Mouse (Mus musculus) G1E (cell line): ENCODE measurements at regions not wholly inside any gene's neighbourhood (a gene's known extent, or its start where the extent isn't known, plus 50 kb on each side); places are given as distances from the start of the nearest gene placed in this dataset.
A peak's percentile ranks its signal among the peaks of the same experiment; 100 is the strongest.

Source experiments
- ATAC-seq: 2 replicates; pipeline ENCODE4 v1.8.0; 2016; ENCODE audit warnings: mild to moderate bottlenecking; ENCODE audit not compliant: insufficient number of reproducible peaks, poor library complexity, low FRiP score, severe bottlenecking; ENCODE audit errors: extremely low read depth
- DNase-seq: peaks from one replicate; pipeline ENCODE4 v3.0.0; 2012; ENCODE audit warnings: low spot score
- H3K27me3 ChIP-seq: 2 replicates; pipeline ENCODE4 v1.6.1; 2012; ENCODE audit warnings: mild to moderate bottlenecking, low read length, inconsistent platforms; ENCODE audit not compliant: insufficient read depth
- H3K36me3 ChIP-seq: replicated peaks from 2 replicates; pipeline ENCODE3; 2012; ENCODE audit warnings: mild to moderate bottlenecking, inconsistent platforms
- H3K4me1 ChIP-seq: 2 replicates; pipeline ENCODE4 v1.6.1; 2012; ENCODE audit warnings: low read depth, low read length, inconsistent platforms, mixed read lengths; ENCODE audit not compliant: insufficient read depth
- H3K4me3 ChIP-seq: 2 replicates; pipeline ENCODE4 v1.5.1; 2012; ENCODE audit warnings: low read depth, mild to moderate bottlenecking, inconsistent platforms, low read length, moderate library complexity, mixed read lengths
- H3K9me3 ChIP-seq: replicated peaks from 2 replicates; pipeline ENCODE4 v1.6.1; 2012; ENCODE audit warnings: inconsistent platforms
- CTCF ChIP-seq: IDR thresholded peaks from 2 replicates; pipeline ENCODE4 v1.5.1; 2012; ENCODE audit warnings: low read depth, low read length, inconsistent platforms, mixed read lengths
- GATA1 ChIP-seq: IDR thresholded peaks from 2 replicates; pipeline ENCODE4 v1.6.1; 2012; ENCODE audit warnings: borderline replicate concordance, low read length, inconsistent platforms, mixed read lengths
- GATA2 ChIP-seq: IDR thresholded peaks from 2 replicates; pipeline ENCODE4 v1.6.1; 2012; ENCODE audit warnings: low read depth, low read length, inconsistent platforms, borderline replicate concordance
- POLR2AphosphoS5 ChIP-seq: IDR thresholded peaks from 2 replicates; pipeline ENCODE4 v1.6.1; 2012; ENCODE audit warnings: low read depth, low read length, inconsistent platforms; ENCODE audit not compliant: insufficient replicate concordance
- TAL1 ChIP-seq: conservative IDR thresholded peaks from 2 replicates; pipeline ENCODE4 v1.6.1; 2012; ENCODE audit warnings: low read depth, low read length, inconsistent platforms, mixed read lengths

DNA sequence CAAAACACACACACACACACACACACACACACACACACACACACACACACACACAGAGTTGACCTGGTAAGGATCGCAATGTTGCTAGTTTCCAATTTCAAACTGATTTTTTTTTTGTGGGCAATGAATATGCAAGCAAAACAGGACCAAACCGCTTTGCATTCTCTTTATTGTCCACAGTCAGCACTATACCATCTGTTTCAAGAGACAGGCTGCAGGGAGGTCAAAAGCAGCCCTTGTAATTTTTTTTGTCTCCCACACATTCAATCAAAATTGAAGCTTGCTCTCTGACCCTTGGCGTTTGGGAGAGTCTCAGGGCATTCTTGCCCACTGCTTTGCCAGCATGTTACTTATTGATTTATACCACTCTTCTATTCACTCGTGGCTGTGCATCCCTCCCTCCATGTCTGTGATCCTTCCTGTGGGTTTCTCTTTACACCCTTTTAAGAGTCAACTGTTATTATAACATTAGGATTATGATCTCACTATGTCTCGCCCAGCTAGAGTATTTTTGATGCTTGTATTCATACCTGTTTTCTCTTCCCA is 110.1 kb downstream of the S1pr1 start:
- H3K9me3 ChIP-seq, result no peaks in the 10 kb centered on the region
- DNase-seq (no peak), ATAC-seq (no peak)
- H3K36me3 ChIP-seq, result no peaks in the 10 kb centered on the region
- TF ChIP-seq CTCF (no peak), POLR2AphosphoS5 (no peak), GATA1 (no peak), TAL1 (no peak), GATA2 (no peak)
- H3K27me3 ChIP-seq, result peaks cover 10% of the 10 kb centered on the region; the same call in 1 of the 2 replicates
- H3K4me1 ChIP-seq, result no peaks in the 10 kb centered on the region
- H3K4me3 ChIP-seq, result no peak overlapping the region

DNA sequence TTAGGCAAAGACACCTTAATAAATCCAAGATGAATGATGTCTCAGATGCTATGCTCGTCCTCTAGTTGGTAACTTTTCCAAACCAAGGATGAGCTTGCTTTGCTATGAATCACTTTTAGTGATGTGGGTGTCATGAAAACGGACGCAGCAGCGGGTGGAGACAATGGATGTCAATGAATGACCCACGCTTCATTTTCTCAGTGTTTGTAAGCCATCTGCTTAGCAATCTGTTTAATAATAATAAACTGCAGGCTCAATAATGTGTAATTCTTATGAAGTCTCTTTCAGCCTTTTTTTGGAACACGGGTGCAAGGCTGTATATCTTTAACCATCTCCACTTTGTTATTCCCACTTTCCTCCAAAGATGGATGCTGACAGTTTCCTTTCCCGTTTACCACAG is 110.6 kb downstream of the S1pr1 start:
- Histone ChIP-seq H3K36me3 (no peaks in the 10 kb centered on the region), H3K4me3 (no peak overlapping the region), H3K27me3 (peaks cover 13% of the 10 kb centered on the region; the same call in 1 of the 2 replicates), H3K9me3 (no peaks in the 10 kb centered on the region), H3K4me1 (no peaks in the 10 kb centered on the region)
- TF ChIP-seq GATA2 (no peak), CTCF (no peak), TAL1 (no peak), POLR2AphosphoS5 (no peak), GATA1 (no peak)
- DNase-seq (no peak), ATAC-seq (no peak)

DNA sequence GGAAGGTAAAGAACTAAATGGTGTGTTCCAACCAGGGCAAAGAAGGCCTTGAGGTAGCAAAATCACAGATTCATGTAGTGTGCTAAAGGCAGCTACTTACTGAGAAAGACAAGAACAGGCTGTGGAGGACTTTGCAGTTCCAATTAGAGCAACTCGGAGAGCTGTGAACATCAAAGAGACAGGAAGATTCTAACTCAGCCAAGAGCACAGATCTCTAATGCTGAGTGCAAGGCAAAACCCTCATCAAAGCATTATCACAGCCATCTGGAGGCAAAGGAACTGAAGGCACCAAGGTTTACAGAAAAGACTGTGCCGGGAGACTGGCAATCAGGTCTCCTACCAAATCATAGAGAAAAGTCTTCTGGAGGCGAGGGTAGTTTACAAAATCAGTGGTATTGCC is 111.1 kb downstream of the S1pr1 start:
- peaks cover 16% of the 10 kb centered on the region; the same call in 1 of the 2 replicates for H3K27me3 ChIP-seq
- H3K4me3 ChIP-seq, result no peak overlapping the region
- H3K9me3 ChIP-seq, result no peaks in the 10 kb centered on the region
- no peak for ATAC-seq
- no peak for TF ChIP-seq GATA1
- no peak for TF ChIP-seq GATA2
- no peak for TF ChIP-seq TAL1
- TF ChIP-seq POLR2AphosphoS5, result no peak
- TF ChIP-seq CTCF, result no peak
- no peaks in the 10 kb centered on the region for H3K36me3 ChIP-seq
- no peak for DNase-seq
- no peaks in the 10 kb centered on the region for H3K4me1 ChIP-seq

DNA sequence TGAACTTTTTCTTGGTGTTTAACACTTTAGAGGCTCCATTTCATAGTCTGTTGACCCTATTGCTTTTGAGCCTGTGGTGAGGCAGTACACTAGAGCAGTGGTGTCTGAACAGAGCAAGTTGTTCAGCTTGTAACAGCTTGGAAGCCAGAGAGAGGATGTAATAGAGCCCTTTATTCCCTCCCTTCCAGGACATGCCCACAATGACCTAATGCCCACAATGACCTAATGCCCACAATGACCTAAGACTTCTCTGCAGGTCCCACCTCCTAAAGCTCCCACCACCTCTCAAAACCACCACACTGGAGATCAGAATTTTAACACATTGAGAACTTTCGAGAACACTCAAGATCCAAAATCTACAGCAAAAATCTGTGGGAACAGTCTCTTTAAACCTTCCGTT is 115.6 kb downstream of the S1pr1 start:
- Histone ChIP-seq H3K4me3 (no peak overlapping the region), H3K27me3 (peaks cover 15% of the 10 kb centered on the region; the same call in 1 of the 2 replicates), H3K9me3 (no peaks in the 10 kb centered on the region), H3K4me1 (no peaks in the 10 kb centered on the region), H3K36me3 (no peaks in the 10 kb centered on the region)
- ATAC-seq (no peak), DNase-seq (no peak)
- TF ChIP-seq GATA2 (no peak), CTCF (no peak), POLR2AphosphoS5 (no peak), TAL1 (no peak), GATA1 (no peak)

DNA sequence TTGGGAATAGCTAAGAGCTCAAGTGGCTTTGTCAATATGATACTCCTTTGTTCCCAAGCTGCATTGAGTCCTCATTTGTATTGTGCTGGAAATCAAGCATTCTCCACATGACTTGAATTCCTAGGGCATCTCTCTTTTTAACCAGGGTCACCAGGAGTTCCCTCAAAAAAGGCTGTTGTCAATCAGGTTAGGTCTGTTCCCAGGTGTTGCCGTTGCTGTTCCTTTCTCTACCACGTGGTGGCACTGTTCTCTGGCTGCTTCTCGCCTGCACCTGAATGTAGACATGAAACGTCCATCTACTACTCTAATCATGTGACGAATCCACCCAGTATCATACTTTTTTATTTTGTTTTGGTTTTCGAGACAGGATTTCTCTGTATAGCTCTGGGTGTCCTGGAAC is 118.3 kb downstream of the S1pr1 start:
- Histone ChIP-seq H3K27me3 (peaks cover 18% of the 10 kb centered on the region; the same call in 1 of the 2 replicates), H3K36me3 (no peaks in the 10 kb centered on the region), H3K4me1 (no peaks in the 10 kb centered on the region), H3K4me3 (no peak overlapping the region), H3K9me3 (no peaks in the 10 kb centered on the region)
- ATAC-seq (peak; percentile 74), DNase-seq (peak; percentile 14)
- TF ChIP-seq CTCF (peak; percentile 99), GATA2 (no peak), POLR2AphosphoS5 (no peak), TAL1 (no peak)

DNA sequence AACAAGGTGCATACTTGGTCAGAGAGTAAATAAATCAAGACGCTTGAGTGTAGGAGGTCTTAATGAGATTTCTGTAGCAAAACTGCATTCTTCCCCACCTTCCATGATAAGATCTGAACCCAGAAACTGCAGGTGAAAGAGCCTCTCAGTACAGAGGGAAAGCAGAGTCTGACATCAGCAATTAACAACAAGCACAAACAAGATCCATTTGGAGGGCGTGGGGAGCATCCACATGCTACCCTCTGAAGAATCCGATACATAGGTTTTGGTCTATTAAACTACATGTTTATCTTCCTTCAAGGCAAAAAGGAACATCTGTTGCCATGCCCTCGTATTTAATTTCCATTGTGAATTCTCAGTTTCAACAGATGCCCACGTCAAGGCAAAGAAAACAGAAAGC is 124.2 kb downstream of the S1pr1 start:
- ATAC-seq, result no peak
- DNase-seq, result no peak
- no peaks in the 10 kb centered on the region for H3K9me3 ChIP-seq
- H3K4me1 ChIP-seq, result no peaks in the 10 kb centered on the region
- no peak overlapping the region for H3K4me3 ChIP-seq
- peaks cover 3% of the 10 kb centered on the region; the same call in 1 of the 2 replicates for H3K27me3 ChIP-seq
- no peak for TF ChIP-seq CTCF
- no peak for TF ChIP-seq GATA2
- H3K36me3 ChIP-seq, result no peaks in the 10 kb centered on the region

DNA sequence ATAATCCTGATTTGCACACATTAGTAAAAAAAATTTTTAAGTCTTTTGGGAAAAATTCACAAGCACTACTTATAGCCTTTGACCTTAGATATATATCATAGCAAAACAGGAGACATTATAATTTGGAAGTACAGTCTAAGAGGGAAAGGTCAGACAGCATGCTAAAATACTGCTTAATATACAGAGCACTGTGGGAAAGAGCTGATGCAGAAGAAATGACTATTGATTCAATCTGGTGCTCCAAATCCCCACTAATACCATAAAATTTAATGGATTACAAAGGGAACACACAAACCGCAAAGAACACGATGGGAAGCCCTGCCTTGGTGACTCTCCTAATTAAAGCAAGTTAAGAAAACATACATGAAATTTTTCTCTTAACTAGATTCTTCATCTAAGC is 126.3 kb downstream of the S1pr1 start:
- DNase-seq (no peak), ATAC-seq (no peak)
- no peaks in the 10 kb centered on the region for H3K36me3 ChIP-seq

More for the DNA sequence above, 126.3 kb downstream of the S1pr1 start:
- H3K9me3 ChIP-seq, result no peaks in the 10 kb centered on the region
- no peaks in the 10 kb centered on the region for H3K4me1 ChIP-seq
- peaks cover 5% of the 10 kb centered on the region; the same call in 1 of the 2 replicates for H3K27me3 ChIP-seq
- TF ChIP-seq GATA1 (no peak), TAL1 (no peak), CTCF (no peak), POLR2AphosphoS5 (no peak), GATA2 (no peak)
- H3K4me3 ChIP-seq, result no peak overlapping the region
